Mouse (Mus musculus): ENCODE measurements at regions not wholly inside any gene's neighbourhood (a gene's known extent, or its start where the extent isn't known, plus 50 kb on each side); places are given as distances from the start of the nearest gene placed in this dataset.

- TF ChIP-seq POLR2A (IDR thresholded peaks at IDR 0.05; ENCODE audit: insufficient read length, low read depth): no peak
- no peak for TF ChIP-seq USF1 (IDR thresholded peaks at IDR 0.05; ENCODE audit: low read depth)
Measured at GRCm38 (mm10) chr1:96450852-96451251, 421.1 kb downstream of the Slco4c1 start.
